Mouse (Mus musculus) urinary bladder, postnatal 14 days (tissue): ENCODE measurements around the gene Gm4756.
"Not testable (repeated sequence)": the region's sequence is repeated elsewhere in the genome, so short reads cannot be mapped to it uniquely, and the experiment has no call there.

Experiments
- DNase-seq: peaks from one replicate; pipeline ENCODE4 v3.0.0; 2021; ENCODE audit warnings: low spot score

Gene Gm4756

GRCm38 (mm10) chr12:72654698-72655097 lies 5.2 kb upstream of the Gm4756 start:
- DNase-seq, result peak; percentile 65

DNA sequence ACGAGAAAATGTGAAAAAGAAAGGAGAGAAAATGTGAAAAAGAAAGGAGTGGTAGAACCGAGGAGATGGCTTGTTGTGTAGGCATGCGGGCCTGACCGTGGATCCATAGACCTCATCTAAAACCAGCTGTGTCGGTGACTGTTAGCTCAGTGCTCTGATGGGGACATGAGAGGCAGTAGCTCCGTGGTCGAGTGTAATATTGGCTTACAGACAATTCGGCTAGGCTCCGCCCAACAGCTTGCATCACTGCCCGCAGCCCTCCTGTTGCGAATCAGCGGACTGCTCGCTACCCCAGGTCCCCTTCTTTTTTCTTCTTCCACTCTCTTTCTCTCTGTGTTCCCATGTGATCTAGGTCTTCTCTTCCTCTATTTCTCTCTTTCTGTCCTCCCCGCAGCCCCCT lies 540 bp downstream of the Gm4756 start:
- DNase-seq, result no peak

- DNase-seq, result no peak
These were observed 11.4 kb downstream of the Gm4756 start for GRCm38 (mm10) chr12:72638025-72638424.

DNA sequence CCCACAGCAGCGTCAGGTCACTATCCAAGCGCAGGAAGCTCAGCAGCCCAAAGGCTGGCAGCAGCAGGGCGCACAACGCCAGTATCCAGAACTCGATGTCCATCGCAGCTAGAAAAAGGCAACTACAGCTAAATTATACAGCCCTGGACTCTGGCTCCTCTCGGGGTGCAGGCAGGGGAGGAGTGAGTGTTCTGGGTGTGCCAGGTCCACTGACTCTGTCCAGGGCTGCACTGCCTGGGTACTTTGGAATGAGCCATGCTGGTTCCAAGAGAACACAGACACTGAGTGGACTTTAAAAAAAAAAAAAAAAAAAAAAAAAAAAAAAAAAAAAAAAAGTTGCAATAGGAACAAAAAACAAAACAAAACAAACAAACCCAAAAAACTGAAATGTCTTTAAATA lies 20.7 kb downstream of the Gm4756 start:
- no peak for DNase-seq

DNA sequence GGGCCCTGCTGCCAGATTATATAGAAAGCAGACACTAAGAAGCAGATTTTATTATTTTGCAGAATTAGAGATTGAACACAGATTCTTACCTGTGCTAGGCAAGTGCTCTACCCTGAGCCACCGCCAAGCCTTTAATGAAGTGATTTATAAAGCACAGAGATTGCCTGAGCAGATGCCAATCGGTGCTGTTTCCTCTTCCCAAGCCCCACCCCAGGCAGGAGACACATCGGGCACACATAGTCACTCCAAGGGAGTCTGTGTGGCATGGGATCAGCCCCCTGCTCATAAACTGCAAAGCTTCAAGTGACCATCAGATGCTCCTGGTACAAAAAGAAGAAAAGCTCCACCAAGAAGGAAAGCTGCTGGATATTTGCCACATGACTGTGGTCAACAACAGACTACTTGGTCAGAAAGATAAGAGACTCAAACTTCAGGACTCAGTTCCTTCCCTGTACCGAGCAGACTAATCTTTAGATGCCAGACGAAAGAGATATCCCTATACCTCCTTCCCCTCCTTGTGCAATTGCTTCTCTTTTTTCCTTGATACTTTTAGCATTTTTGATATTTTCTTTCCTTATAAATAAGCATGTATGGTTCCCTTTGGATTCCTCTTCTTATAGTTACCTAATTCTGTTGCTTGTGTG lies 26.5 kb downstream of the Gm4756 start:
- DNase-seq, result no peak

GRCm38 (mm10) chr12:72621441-72621840 lies 28.0 kb downstream of the Gm4756 start:
- no peak for DNase-seq

GRCm38 (mm10) chr12:72620856-72621255 lies 28.6 kb downstream of the Gm4756 start:
- no peak for DNase-seq

DNA sequence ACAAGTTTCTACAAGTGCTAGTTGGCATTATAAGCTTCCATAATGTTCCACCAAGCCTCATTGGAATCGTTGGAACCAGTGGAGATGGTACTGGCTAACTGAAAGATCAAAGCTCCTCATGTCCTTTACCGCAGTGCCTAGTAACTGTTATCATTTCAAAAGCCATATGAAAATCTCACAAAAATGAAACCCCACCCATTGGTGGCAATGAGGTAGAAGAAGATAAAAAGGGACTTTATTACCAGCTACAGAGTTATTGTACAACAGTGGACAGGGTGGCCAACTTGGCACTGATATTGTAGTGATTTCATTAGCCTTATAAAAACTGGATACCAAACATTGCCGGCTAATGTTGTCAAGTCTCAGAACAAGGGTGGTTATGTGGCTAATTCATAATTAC lies 37.4 kb downstream of the Gm4756 start:
- no peak for DNase-seq

DNA sequence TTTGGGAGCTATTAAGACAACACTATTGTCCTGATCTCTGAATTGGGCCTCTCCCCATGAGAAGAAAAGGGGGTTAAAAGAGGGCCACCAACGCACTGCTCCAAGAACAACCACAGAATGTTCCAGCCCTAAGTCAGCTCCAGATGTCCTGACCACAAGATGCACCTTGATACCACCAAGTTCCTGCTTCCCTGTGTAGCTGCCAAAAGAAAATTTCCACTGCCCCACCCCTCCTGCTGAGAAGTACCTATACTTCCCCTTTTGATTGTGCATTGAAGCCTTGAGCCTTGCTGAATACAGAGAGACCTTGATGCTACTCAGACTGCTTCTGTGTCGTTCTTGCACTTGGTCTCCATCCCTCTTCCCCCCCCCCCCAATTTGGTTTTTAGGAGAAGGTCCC lies 50.7 kb downstream of the Gm4756 start:
- not testable (repeated sequence) for DNase-seq

GRCm38 (mm10) chr12:72594001-72594400 lies 55.5 kb downstream of the Gm4756 start:
- no peak for DNase-seq

GRCm38 (mm10) chr12:72592991-72593390 lies 56.5 kb downstream of the Gm4756 start:
- no peak for DNase-seq

GRCm38 (mm10) chr12:72585339-72585738 lies 64.1 kb downstream of the Gm4756 start:
- no peak for DNase-seq

DNA sequence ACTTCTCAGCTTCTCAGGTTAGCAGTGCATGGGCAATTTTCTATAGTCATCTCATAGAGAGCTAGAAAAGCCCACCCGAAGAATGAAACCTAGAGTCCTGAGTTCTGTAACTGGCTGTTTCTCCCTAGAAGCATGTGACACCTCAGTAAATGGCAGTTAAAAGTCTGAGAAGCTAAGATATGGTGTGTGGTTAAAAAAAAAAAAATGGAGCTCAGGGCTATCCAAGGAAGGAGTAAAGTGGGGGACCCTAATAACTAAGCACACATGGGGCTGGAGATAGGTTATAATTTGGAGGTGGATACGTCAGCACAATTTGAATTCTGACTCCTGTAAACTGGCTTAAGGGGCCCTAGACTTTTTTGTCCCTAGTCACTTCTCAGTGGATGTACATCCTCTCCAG lies 66.4 kb downstream of the Gm4756 start:
- DNase-seq, result no peak

GRCm38 (mm10) chr12:72582021-72582420 lies 67.4 kb downstream of the Gm4756 start:
- DNase-seq, result no peak

DNA sequence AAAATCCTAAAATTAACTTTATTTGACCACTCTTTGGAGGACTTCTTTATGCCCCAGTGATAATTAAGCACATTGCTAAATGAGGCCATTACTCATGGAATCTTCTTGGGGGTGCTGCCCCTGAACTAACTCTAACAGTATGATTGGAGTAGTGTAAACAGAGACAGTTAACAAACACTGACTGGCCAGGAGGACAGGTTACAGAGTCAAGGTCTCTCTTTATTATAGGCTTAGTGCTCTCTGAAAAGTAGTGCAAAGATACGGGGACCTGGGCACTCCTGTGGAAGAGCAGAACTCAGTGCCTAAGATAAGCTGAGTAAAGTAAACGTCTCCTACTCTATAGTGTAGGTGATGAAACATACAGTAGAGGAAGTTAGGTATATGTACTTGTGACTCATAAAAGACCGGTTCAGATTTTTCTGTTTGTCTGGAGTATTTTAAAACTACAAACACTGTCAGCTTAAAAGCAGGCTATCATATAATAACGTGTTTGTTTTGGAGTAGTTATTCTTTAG lies 85.1 kb downstream of the Gm4756 start:
- DNase-seq, result no peak

GRCm38 (mm10) chr12:72554347-72554746 lies 95.1 kb downstream of the Gm4756 start:
- DNase-seq, result no peak

DNA sequence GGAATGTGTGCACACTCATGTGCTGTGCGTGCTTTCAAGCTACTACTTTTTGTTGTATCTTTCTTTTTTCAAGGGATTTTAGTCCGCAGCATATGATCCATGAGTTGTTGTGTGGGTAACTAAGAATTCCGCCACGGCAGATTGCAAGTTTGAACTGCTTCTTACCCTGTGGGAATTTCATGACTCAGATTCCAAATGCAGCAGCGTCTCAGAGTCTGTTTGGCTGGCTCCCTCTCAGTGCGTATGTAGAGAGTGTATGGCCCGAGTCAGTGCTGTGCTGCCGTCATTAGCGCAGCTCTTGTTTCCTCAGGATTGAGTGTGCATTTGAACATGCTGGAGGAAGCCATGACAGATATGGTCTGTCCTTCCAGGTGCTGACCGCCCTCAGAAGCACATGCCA lies 110.9 kb downstream of the Gm4756 start:
- DNase-seq, result no peak

DNA sequence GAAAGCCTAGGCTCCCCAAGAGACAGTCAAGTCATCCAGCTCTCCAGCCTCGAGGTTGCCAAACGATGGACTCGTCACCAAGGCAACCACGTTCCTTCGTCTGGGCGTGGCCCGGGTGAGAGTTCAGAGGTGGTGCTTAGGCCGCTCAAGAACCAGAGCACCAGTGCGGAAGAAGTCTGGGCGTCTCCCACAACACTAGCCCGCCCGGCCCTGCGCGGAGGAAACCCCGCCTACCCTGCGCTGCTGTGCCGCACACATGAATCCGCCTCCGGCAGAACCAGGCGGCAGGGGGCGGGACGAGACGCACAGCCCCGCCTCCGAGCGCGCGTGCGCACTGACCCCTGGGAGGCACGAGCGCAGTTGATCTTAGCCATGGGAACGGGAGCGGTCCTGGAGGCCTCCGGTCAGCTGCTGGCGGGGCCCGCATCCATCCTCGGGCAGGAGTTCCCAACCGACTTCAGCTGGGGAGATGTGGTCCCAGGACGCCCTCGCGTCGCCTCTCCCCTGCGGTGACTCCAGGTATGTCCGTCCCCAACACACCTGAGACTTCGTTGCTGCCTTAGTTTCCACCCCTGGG lies 113.4 kb downstream of the Gm4756 start, which contains the start of gene Pcnx4:
TSS of gene Pcnx4 (plus strand) at position 363 of the 577 bp plus-strand sequence.
- DNase-seq, result peak; percentile 98

DNA sequence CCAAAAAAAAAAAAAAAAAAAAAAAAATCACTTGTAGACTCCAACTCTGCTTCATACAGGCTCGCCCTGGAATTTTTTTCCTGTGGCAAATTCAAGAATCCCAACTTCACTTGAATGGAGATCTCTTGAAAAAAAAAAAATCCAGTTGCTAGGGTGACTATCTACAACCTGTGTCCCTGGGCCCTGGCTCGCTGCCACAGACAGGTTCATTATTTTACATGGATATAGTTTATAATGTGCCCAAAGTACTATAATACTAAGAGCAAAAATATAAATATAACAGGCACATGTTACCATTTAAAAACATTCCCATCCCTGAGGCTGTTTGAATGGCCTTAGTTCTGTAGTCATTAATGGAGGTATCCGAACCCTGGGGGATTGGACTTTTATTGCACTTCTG lies 113.9 kb downstream of the Gm4756 start:
- DNase-seq, result no peak

DNA sequence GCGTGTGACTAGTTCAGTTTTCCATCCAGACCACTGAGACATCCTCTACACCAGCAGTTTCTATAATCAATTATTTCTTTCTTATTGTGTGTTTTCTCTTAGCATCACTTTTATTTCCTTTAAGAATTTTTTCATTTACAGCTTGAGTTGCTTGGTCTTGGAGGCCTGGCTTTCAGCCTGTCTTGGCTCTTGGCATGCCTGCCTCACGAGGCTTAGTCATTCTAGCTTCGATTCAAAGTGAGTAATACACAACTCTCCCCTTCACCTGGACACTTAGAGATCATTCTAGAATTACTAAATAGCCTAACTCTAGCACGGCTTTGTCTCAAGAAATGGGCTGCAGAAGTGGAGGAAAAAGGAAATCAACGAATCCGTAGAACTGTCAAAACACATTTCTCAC lies 115.5 kb downstream of the Gm4756 start:
- no peak for DNase-seq

GRCm38 (mm10) chr12:72532303-72532702 lies 117.2 kb downstream of the Gm4756 start:
- no peak for DNase-seq
